Mouse (Mus musculus): ENCODE results near the gene Akap6.
A peak's percentile ranks its signal among the peaks of the same experiment; 100 is the strongest.

Gene Akap6

DNA sequence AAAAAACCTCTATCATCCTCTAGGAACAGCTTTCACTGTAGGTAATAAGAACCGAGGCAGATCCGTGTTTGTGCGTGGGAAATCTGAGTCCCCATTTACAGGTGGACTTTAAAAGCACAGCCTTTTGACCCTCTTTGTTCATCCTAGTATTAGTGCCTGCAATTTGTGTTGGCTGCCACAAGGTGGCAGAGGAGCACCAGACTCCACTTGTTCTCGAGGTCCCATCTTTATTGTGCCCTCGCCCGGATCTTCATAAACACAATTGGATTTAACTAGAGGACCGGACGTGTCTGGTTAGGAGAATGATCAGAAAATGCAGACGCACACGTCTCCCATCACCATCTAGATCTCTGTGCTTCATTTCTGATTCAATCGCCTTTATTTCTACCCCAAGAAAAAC is 219.8 kb downstream of the Akap6 start:
- peak; percentile 10 for DNase-seq

GRCm38 (mm10) chr12:52922510-52922909 is 223.3 kb downstream of the Akap6 start:
- no peak for DNase-seq

- no peak for DNase-seq
Measured at GRCm38 (mm10) chr12:52925448-52925847, 226.3 kb downstream of the Akap6 start.

GRCm38 (mm10) chr12:52933832-52934231 is 234.6 kb downstream of the Akap6 start:
- no peak for DNase-seq

GRCm38 (mm10) chr12:52934989-52935388 is 235.8 kb downstream of the Akap6 start:
- no peak for DNase-seq

DNA sequence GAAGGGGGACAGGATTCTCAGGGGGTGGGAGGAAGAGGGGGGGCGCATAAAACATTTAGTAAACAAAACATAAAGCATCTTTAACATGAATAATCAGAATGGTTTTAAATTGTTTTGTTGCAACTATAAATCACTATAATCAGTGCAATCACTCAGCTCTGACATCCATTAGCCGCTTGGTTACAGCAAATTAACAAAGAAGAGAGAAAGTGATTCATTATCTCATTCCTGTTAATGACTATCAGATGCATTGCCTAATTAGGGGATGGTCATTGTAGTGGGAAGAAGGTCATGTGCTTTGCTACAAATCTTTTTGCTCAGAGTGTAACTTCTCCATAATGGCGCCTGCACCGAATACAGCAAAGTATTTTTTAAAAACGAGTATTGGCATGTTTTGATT is 239.6 kb downstream of the Akap6 start:
- DNase-seq, result no peak

DNA sequence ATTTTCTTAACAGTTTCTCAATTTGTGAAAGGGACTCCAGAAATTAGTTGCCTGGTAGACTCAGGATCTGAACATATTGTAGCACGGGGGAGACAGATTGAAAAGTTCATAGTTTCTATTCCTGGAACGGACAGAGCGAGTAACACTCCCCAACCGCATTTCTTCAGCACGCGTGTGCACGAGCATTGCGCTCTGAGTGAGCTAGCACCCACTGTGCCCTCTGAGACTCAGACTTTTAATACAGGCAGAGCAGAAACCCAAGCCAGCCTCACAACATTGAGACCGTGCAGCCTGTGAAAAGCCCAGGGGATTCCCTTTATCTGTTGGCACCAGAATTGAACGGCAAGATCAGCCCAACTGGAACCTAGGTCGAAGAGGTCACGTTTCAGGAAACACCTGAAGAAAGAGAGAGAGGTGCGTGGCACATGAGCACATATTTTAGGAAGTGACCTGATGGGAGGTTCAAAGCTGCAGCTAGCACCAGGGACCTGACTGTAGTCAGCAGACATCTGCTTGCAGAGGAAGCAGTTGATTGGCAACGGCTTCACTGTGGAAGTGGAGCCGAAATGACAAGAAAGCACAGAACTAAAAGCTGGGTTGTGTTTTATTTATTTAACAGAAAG is 240.3 kb downstream of the Akap6 start:
- DNase-seq, result no peak

DNA sequence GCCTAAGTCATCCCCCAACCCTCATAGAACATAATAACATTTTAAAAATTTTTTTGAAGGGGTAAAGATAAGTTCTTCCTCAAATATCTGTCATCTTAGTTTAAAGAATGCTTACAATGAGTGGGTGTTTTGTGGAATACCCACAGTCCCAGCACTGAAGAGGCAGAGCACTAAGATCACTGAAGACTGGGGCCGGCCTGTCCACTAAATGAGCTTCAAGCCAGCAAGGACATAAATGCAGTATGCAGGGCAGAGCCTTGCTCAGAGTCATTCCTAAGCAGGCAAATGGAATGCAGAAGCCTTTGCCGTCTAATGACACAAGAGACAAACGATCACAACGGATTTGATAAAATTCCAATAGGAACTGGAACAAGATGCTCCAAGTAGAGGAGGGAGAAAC is 242.8 kb downstream of the Akap6 start:
- no peak for DNase-seq

DNA sequence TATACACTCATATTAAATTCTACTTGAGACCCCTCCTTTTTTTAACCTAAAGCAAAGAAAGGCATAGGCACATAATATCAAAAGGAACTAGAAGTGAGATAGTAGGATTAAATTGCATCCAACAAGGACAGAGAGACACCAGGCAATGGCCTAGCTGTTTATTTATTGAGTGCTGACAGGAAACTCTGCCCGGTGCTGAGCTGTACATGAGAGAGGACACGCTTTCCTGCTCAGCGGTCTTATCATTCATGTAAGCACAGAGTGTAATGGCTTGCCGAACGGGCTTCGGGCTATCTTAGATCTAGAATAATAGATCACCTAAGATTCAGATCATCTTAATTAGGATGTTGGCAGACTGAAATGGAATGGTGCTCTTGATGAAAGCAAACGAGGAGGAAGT is 245.1 kb downstream of the Akap6 start:
- no peak for DNase-seq

DNA sequence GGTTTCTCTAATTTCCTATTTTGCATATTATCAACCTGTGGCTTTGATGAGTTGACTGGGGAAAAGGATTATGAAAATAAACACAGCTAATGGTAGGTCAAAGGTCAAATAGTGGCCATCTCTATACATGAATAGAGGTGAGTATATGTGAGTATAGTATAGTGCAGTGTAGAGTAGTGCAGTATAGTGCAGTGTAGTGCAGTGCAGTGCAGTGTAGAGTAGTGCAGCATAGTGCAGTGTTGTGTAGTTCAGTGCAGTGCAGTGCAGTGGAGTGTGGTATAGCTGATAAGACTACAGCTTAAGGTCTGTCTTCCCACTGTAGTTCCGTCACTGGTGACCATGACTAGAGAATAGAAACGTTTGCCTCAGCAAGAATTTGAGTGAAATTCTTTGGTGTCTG is 245.8 kb downstream of the Akap6 start:
- no peak for DNase-seq

GRCm38 (mm10) chr12:52950660-52951059 is 251.5 kb downstream of the Akap6 start:
- DNase-seq, result no peak

DNA sequence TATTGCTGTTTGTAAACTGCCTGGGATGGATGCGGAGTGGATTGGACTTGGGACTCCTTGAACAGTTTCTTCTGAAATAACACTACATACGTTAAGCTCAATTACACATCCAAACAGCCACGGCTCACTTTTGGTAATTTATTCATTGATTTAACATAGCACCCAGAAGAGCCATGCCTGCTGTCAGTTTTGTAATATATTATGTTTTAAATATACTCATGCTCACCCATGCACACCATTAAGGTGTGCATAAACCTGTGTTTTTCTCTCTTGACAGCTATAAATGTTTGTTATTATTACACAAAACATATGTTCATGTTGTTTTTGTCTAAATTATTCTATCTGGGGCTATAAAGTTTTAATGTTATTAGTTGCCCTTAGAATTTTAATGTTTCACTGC is 258.4 kb downstream of the Akap6 start:
- no peak for DNase-seq

DNA sequence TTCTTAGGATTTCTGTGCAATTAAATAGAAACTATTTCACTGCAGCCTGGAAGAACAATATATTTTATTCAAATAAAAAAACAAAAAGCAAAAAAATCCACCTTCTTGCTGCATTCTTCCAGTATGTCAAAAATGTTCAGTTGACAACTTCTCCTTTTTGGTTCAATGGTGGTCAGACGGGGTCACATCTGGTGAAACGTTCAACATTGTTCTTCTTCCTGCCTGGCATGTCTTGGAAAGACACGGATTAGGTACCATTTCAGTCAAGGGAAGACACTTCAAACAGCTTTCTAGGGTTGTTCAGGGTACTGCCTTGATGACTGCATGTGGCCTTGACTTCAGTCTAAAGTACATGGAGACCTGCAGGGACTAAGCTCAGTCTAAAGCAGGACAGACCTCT is 258.8 kb downstream of the Akap6 start:
- DNase-seq, result no peak

DNA sequence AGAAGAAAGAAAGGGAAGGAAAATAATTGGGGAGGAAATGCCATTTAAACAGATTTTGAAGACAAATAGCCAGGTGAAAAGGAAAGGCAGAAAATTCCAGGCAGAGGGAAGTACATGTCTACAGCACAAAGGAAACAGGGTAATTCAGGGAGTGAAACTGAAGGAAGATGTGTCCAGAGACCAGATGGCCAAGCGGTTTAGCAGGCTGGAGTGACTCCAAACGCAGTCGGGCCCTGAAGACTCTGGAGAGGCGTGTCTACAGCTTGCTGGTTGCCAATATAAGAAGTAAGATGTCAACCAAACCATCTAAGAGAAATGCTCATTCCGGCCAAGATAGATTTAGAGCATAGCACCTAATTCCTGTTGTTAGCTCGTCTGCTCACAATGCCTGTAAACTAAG is 292.6 kb downstream of the Akap6 start:
- DNase-seq, result no peak

GRCm38 (mm10) chr12:53012336-53012735 is 313.2 kb downstream of the Akap6 start:
- DNase-seq, result no peak

DNA sequence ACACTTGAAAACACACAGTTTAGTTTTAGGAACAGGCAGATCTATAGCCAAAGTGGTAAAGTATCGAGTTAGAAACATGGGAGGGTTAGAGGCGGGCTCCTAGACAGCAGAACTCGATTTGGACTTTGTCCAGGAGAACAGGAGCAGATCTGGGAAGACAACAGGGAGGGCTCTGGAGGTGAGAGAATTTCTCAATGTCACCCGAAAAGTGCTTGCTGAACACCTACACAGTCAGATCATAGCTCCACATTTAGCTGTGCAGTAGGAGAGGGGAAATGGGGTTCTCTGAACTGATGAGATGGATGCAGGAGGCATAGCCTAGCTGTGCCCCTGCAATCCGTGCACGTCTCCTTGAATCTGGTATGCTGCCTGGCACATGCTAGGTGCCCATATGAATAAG is 315.4 kb downstream of the Akap6 start:
- DNase-seq, result no peak

DNA sequence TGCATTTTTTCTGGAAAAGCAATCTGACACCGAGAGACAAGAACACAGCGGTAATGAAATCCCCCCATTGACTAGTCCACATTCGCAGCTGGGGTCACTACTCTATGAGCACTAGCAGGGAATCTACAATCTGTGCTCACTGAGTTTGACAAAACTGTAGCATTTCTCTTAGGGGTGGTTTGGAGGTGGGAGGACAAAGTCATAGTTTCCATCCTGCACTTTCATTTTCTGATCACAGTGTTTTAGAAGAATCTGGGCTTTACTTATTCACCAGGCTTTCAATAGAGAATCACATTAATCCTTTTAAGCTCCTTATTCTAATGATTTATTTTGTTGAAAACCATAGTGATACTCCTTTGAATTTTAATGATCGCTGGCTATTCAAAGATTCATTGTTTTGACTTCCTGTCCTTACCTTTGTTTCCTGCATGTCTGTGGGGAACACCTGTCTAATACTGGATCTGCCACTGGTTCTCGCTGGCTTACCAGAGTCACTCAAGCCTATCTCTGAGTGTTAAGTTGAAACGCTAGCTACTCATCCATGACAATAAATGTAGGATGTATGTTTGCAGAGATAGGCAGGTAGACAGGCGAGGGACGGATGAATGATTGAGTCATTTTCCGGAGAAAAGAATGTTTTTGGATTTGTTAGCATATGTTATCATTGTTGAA is 325.5 kb downstream of the Akap6 start:
- no peak for DNase-seq

GRCm38 (mm10) chr12:53027308-53027707 is 328.1 kb downstream of the Akap6 start:
- DNase-seq, result no peak

DNA sequence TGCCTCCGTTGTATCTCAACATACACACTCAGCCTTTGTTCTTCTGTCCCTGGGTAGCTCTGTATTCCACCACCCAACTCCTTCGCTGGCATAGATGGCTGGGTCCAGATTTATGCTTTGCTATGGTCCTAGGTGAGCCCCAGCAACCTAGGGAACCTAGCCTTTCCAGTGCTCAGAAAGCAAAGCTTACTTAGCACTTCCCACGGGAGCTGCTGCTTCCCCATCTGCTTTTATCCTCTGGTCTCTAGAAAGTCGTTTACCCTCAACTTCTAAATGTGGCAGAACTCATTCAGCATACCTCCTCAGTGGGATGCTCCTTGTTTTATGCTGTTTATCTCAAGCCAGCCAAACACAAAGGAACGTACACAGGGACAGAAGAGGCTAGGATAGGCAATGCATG is 329.7 kb downstream of the Akap6 start:
- DNase-seq, result no peak

GRCm38 (mm10) chr12:53029910-53030309 is 330.7 kb downstream of the Akap6 start:
- no peak for DNase-seq

DNA sequence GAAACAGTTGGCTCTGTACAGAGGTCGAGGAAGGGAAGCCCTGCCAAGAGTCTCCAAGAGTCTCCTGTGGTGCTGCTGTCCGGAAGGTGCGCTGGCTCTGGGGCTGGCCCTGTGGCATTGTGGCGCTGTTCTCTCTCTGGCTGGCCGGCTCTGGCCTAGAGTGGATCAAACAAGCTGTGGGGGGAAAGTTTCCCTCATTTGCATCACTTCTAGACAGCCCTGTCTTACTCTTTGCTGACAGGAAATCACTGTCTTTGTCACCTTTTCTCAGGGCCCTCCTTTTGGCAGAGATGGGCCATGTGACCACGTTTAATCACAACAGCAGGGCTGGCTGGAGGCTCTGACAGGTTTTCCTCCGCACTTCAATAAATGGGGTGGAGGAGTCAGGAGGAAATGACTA is 333.6 kb downstream of the Akap6 start:
- DNase-seq, result no peak

- peak; percentile 10 for DNase-seq
Measured at GRCm38 (mm10) chr12:53033404-53033913, 334.3 kb downstream of the Akap6 start.

DNA sequence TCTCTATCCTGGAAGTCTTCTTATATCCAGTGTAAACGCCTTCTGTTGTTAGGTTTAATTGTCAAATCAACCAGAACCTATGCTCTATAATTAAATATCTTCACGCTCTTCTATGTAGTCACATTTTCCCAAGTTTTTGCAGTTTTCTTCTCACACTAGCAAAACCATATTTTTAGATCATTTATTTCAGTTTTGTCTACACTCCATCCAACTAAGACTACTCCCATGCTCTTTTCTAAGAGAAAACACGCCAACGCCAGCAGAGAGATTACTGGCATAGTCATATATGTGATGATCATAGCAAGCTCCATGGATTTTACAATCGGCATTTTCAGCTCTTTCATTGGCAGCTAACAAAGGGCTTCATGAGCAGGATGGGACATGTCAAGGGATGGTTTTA is 341.5 kb downstream of the Akap6 start:
- DNase-seq, result no peak

- peak; percentile 34 for DNase-seq
Measured at GRCm38 (mm10) chr12:53042739-53043138, 343.6 kb downstream of the Akap6 start.

GRCm38 (mm10) chr12:53057606-53058005 is 358.4 kb downstream of the Akap6 start:
- no peak for DNase-seq
